Mouse (Mus musculus) limb, embryonic 12.5 days (tissue): Measurements from ENCODE around the gene Idi2. TPM values are rescaled to one million over a fixed set of nuclear protein-coding genes. Genes with fewer than 3 reads are reported as not detected.
"Not testable (repeated sequence)": the region's sequence is repeated elsewhere in the genome, so short reads cannot be mapped to it uniquely, and the experiment has no call there.

Experiments
- ATAC-seq: fragments of 200-750 bp; cut with Nextera tagmentation; 2 replicates; pipeline ENCODE4 v1.8.0; 2017; ENCODE audit warnings: low read depth, moderate TSS enrichment; ENCODE audit not compliant: insufficient number of reproducible peaks, insufficient read depth, low FRiP score, low TSS enrichment
- H3K27ac ChIP-seq: fragments of 300-500 bp; sonication (generic); 2 replicates; pipeline ENCODE4 v1.5.1; 2016; ENCODE audit warnings: mild to moderate bottlenecking, moderate library complexity
- H3K27me3 ChIP-seq: fragments of 300-500 bp; sonication (generic); 2 replicates; pipeline ENCODE4 v1.6.1; 2016; ENCODE audit warnings: mild to moderate bottlenecking, moderate library complexity
- H3K36me3 ChIP-seq: fragments of 300-500 bp; sonication (generic); 2 replicates; pipeline ENCODE4 v1.6.1; 2016; ENCODE audit warnings: mild to moderate bottlenecking, moderate library complexity
- H3K4me1 ChIP-seq: fragments of 300-500 bp; sonication (generic); replicated peaks from 2 replicates; pipeline ENCODE4 v1.6.1; 2016
- H3K4me2 ChIP-seq: fragments of 300-500 bp; sonication (generic); 2 replicates; pipeline ENCODE4 v1.6.1; 2016; ENCODE audit warnings: mild to moderate bottlenecking, moderate library complexity
- H3K4me3 ChIP-seq: fragments of 300-500 bp; sonication (generic); replicated peaks from 2 replicates; pipeline ENCODE4 v1.5.1; 2016; ENCODE audit warnings: mild to moderate bottlenecking
- H3K9ac ChIP-seq: fragments of 300-500 bp; sonication (generic); replicated peaks from 2 replicates; pipeline ENCODE4 v1.6.1; 2016; ENCODE audit warnings: mild to moderate bottlenecking, moderate library complexity
- H3K9me3 ChIP-seq: fragments of 300-500 bp; sonication (generic); 2 replicates; pipeline ENCODE4 v1.6.1; 2016; ENCODE audit warnings: mild to moderate bottlenecking, moderate library complexity
- WGBS: fragments of 180-500 bp; shearing (Covaris S2); methylation state at CpG from one replicate; pipeline ENCODE4 v1.1.7; 2016; 5-methylcytosine and 5-hydroxymethylcytosine counted together
- polyA plus RNA-seq: library from polyadenylated mRNA; unstranded; fragments of >200 nt; fragmentation: Nextera tagmentation; extraction: Ambion mirVana; gene quantifications from 2 replicates; pipeline ENCODE4 v1.2.1, GENCODE M21; 2016

Gene Idi2
- polyA plus RNA-seq, 1 experiment from 2014 or later = not detected

DNA sequence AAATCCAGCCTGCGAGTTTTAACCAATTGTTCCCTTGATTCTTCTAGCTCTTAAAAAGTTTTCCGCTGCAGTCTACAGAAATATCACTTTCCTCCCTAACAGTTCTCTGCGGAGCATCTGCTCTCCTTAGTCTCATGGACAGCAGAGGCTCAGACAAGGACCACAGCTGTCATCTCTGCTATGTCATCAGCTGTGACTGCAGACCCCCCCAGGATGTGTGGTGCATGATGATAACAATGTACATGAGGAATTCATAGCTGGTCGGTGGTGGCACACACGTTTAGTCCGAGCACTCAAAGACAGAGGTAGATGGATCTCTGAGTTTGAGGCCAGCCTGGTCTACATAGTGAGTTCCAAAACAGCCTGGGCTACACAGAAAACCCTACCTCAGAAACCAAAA lies 6.9 kb downstream of the Idi2 start:
- not testable (repeated sequence) for H3K9ac ChIP-seq, H3K4me1 ChIP-seq, H3K4me3 ChIP-seq, H3K4me2 ChIP-seq, H3K27ac ChIP-seq, H3K9me3 ChIP-seq, H3K27me3 ChIP-seq, ATAC-seq, H3K36me3 ChIP-seq
- 95% methylated on average over 5 of the region's 6 CpGs for WGBS

DNA sequence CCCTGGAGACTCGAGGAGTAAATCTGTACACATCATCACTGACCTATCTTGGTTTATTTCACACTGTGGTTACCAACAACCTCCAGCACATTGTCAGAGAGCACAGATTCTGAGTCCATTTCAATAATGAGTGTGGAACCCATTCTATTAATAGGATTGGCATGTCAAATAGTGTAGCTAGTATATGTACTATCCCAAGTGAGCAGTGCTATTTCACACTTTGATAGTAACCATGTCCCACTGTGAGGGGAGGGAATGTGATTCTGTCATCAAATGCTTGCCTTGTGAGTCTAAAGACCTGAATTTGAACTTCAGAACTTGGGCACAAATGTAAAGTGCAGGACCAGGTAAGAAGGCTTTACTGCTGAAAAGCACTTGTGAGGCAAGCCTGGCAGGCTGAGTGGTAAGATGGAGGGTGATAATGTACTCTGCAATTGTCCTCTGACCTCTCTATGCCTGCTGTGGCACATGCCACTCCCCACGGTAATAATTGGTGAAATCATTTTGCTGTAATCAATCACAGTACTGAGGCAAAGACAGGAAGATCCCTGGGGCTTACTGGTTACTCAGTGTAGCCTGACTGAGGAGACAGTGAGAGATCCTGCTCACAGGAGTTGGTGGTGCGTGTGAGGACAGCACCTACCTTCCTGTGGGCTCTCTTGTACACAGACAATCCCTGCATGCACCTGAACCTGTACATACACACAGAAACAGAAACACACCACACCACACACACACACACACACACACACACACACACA lies 8.6 kb downstream of the Idi2 start:
- not testable (repeated sequence) for ATAC-seq, H3K4me3 ChIP-seq, H3K36me3 ChIP-seq, H3K27me3 ChIP-seq, H3K27ac ChIP-seq, H3K4me2 ChIP-seq, H3K9ac ChIP-seq, H3K9me3 ChIP-seq, H3K4me1 ChIP-seq
- 65% methylated on average over 3 of the region's 3 CpGs for WGBS

DNA sequence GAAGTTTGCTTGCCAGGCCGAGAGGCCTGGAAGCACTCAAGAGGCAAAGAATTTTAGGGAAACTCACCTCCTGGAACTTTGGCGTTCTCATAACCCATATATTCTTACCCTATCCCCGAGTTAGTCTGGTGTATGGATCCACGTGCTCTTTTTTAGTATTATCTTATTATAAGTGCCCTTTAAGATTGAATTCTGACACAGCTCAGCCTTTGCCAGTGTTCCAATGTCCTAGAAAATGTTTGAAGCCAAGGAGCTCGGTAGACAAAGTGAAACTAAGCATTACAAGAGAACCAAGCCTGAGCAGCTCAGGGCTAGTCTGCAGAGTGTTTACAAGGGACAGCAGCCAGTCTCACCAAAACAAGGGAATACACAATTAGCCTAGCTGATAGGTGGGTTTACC lies 9.6 kb downstream of the Idi2 start:
- not testable (repeated sequence) for H3K4me3 ChIP-seq, H3K9ac ChIP-seq, ATAC-seq, H3K4me1 ChIP-seq, H3K36me3 ChIP-seq, H3K4me2 ChIP-seq, H3K27ac ChIP-seq, H3K27me3 ChIP-seq, H3K9me3 ChIP-seq
- WGBS = 29% methylated on average over 5 of the region's 5 CpGs

DNA sequence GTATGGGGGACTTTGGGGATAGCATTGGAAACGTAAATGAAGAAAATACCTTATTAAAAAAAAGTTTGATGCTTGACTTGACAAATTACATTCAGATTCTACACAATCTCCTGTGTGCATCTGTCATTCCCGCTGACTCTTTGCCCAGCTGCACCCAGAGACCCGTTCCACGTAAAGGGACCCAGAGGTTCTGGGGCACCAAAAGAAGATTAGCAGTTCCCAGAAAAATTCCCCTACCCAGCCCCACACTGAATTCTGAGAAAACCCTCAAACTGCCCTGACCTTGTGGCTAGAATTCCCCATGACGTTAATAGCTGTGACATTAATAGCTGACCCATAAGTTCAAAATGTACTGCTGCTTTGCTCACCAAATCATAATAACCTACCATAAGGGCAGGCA lies 12.6 kb downstream of the Idi2 start:
- WGBS = 96% methylated on average over 5 of the region's 5 CpGs
- peaks cover 37% of the 10 kb centered on the region for H3K36me3 ChIP-seq
- H3K4me3 ChIP-seq = no peak overlapping the region
- H3K4me2 ChIP-seq = no peak overlapping the region
- H3K4me1 ChIP-seq = no peaks in the 10 kb centered on the region
- no peak for ATAC-seq
- no peak overlapping the region for H3K27ac ChIP-seq
- no peak overlapping the region for H3K9ac ChIP-seq
- peaks cover 3% of the 10 kb centered on the region; the same call in 1 of the 2 replicates for H3K9me3 ChIP-seq
- no peaks in the 10 kb centered on the region for H3K27me3 ChIP-seq

DNA sequence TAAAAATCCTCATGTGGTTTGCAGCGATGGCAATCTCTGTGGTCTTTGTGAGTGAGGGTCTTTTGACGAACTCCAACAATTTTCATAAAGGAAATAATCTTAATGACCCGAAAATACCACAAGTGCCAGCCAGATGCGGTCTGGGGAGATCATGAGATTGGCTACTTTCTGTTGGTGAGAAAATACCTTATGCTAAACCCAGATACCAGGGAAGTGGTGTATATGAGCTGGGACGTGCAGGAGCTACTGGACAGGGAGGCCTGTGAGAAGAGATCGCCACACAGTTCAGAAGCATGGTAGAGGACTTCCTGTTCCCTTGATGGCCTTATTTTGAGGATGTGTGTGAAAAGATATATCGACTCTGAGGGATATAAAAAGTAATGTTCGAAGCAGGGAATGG lies 15.1 kb downstream of the Idi2 start:
- 90% methylated on average over 8 of the region's 8 CpGs for WGBS
- Histone ChIP-seq H3K9me3 (peaks cover 3% of the 10 kb centered on the region; the same call in 1 of the 2 replicates), H3K27me3 (no peaks in the 10 kb centered on the region), H3K4me1 (no peaks in the 10 kb centered on the region), H3K36me3 (peaks cover 55% of the 10 kb centered on the region), H3K4me3 (no peak overlapping the region), H3K9ac (no peak overlapping the region), H3K4me2 (no peak overlapping the region), H3K27ac (no peak overlapping the region)
- no peak for ATAC-seq

DNA sequence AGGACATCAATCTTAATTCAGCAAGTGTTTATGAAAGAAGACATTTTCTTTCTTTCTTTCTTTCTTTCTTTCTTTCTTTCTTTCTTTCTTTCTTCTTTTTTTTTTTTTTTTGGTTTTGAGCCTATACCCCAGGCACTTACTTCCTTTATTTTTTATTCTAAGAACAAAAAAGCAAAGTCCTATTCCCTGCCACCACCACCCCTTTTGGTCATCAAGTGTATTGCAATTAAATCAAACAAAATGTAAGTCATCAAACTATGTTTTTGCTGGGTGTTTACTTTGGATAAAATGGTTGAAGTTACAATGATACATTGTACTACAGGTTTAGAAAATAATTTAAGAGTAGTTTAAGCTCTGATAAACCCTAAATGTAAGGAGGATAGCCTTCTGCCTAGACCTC lies 19.7 kb downstream of the Idi2 start:
- no peak overlapping the region for H3K27ac ChIP-seq
- H3K9me3 ChIP-seq = no peaks in the 10 kb centered on the region
- H3K4me1 ChIP-seq = no peaks in the 10 kb centered on the region
- H3K36me3 ChIP-seq = peaks cover 91% of the 10 kb centered on the region
- no peak overlapping the region for H3K9ac ChIP-seq
- H3K4me3 ChIP-seq = no peak overlapping the region
- H3K4me2 ChIP-seq = no peak overlapping the region
- no peak for ATAC-seq
- H3K27me3 ChIP-seq = no peaks in the 10 kb centered on the region

DNA sequence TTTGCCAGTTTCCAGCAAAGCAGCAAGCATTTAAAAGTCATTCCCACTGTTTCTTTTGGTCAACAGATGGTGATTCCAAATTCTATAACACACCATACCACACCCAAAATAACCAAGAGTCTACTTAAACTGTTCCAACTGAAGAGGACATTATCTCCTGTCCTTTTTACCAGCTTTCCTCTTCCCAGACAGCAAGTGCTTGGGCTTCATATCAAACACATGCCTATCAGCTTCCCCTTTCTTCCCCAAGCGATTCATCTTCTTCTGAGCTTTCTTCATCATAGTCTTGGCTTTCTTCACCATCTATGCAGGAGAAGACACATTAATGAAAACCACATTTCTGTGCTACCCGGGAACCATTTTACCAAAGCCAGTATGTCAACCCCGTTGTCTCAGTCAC lies 20.3 kb downstream of the Idi2 start:
- no peak overlapping the region for H3K4me3 ChIP-seq
- WGBS = 94% methylated on average over 3 of the region's 3 CpGs

DNA sequence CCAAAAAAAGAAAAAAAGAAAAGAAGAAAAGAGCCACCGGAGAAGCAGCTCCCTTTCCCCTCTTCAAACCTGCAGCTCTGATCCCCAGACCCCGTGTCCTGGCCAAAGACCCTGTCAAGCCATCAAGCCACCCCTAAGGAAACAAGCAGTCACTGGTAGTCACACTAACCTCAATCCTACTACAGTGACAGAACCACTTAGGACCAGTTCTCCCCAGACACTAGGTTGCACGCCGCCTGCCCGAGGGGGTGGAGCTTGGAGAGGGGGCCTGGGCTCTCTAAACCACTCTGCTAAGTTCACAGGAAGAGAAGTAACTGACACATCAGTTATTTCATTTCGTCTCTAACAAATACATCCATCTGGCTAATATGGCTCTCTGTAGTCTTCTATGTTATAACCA lies 39.6 kb downstream of the Idi2 start:
- H3K36me3 ChIP-seq = peaks cover 44% of the 10 kb centered on the region
- no peak for ATAC-seq

More for the DNA sequence above, 20.3 kb downstream of the Idi2 start:
- Histone ChIP-seq H3K27me3 (no peaks in the 10 kb centered on the region), H3K9ac (no peak overlapping the region), H3K9me3 (no peaks in the 10 kb centered on the region), H3K4me1 (no peaks in the 10 kb centered on the region), H3K36me3 (peaks cover 91% of the 10 kb centered on the region), H3K4me2 (no peak overlapping the region), H3K27ac (no peak overlapping the region)
- ATAC-seq = no peak

DNA sequence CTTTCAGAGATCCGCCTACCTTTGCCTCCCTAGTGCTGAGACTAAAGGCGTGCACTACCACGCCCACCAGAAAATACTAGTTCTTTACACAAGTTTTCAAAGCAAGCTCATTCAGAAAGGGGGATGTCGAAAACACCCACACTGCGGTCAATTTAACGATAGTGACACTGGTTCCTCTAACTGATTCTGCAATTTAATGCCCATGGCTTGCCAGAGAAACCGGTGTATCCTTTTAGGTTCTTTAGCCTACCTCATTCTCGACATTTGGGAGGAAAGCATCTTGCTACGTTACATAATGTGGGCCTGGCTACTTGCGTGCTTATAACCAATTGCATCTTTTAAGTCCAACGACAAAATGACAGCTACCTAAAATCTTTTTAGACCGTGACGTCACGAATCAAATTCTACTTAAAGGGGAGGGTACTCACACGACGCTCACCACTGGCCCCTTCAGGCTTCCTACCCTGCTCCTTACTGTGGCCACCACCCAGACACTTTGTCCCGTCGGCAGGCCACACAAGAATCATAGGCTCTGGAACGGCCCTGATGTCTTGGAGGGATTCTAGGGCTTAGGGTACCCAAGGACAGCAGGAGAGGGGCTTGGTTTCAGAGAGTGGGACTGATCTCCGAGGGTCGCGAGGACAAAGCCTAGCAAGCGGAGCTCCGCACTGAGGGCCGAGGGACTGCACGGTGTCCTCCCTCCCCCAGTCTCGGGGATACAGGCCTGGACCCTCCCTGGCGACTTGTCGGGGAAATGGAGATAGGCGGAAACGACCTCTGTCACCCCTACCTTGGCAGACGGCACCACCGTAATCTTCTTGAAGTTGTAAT lies 42.7 kb downstream of the Idi2 start:
- peak overlapping the region; percentile 50 for H3K27ac ChIP-seq
- WGBS = 4% methylated on average over 33 of the region's 33 CpGs

More for the DNA sequence above, 39.6 kb downstream of the Idi2 start:
- Histone ChIP-seq H3K27me3 (no peaks in the 10 kb centered on the region), H3K4me1 (peaks cover 12% of the 10 kb centered on the region), H3K27ac (no peak overlapping the region), H3K4me2 (no peak overlapping the region), H3K9ac (no peak overlapping the region), H3K9me3 (no peaks in the 10 kb centered on the region), H3K4me3 (no peak overlapping the region)
- WGBS = 94% methylated on average over 6 of the region's 6 CpGs

DNA sequence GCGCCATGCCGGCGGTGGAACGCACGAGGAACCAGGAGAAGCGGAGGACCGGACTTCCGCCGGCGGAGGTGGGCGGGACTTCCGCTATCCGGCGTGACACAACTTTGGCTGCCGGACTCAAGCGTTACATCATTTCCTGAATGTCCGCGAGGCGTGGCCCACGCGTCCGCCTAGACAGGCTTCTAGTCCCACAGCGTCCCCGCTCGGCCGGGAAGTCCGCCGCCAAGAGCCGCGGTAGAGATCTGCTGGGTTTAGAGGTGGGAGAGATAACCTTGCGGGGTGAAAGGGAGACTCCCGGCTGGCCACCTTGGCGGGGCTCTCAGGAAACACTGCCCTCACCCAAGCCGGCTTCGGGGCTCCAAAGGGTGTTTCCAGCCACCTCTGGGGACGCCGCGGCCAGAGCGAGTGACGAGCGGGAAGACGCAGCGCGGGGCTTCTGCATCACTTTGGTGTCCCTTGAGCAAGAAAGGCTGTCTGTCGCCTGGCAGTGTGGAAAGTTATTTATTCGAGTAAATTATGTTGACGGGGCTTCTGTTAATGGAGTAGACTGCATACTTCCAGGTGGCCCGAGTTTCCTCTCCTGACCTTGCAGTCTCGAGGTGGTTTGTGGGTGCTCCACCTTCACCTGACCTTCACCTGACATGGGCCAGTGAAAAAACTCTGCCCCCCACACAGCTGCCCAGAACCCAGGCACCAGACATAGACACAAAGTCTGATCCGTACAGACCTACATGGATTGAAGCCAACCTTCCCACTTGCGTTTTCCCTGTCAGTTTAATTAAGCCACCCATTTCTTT lies 43.5 kb downstream of the Idi2 start, which contains the start of gene Gtpbp4:
Gene Gtpbp4 (minus strand): TSS at position 94 of the 797 bp plus-strand sequence.
- Histone ChIP-seq H3K4me1 (peaks cover 12% of the 10 kb centered on the region), H3K9me3 (no peaks in the 10 kb centered on the region), H3K27ac (peak within 1 kb of the TSS; percentile 74), H3K4me3 (peak within 1 kb of the TSS; percentile 95), H3K27me3 (no peaks in the 10 kb centered on the region), H3K36me3 (peaks cover 7% of the 10 kb centered on the region; the same call in 1 of the 2 replicates), H3K9ac (peak within 1 kb of the TSS; percentile 83), H3K4me2 (peak within 1 kb of the TSS; percentile 90)
- 1% methylated on average over 51 of the region's 51 CpGs for WGBS
- ATAC-seq = peak; percentile 96

More for the DNA sequence above, 42.7 kb downstream of the Idi2 start:
- H3K9ac ChIP-seq = peak overlapping the region; percentile 75
- H3K4me2 ChIP-seq = peak overlapping the region; percentile 90
- H3K36me3 ChIP-seq = peaks cover 14% of the 10 kb centered on the region
- no peaks in the 10 kb centered on the region for H3K9me3 ChIP-seq
- ATAC-seq = peak; percentile 79
- peak overlapping the region; percentile 95 for H3K4me3 ChIP-seq
- peaks cover 12% of the 10 kb centered on the region for H3K4me1 ChIP-seq
- H3K27me3 ChIP-seq = no peaks in the 10 kb centered on the region

DNA sequence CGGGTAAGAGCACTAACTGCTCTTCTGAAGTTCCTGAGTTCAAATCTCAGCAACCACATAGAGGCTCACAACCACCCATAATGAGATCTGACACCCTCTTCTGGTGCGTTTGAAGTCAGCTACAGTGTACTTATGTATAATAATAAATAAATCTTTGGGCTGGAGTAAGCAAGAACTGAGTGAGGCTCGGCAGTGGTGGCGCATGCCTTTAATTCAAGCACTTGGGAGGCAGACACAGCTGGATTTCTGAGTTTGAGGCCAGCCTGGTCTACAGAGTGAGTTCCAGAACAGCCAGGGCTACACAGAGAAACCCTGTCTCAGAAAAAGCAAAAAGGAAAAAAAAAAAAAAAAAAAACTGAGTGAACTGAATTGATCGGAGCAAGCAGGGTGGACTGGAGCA lies 44.6 kb downstream of the Idi2 start:
- WGBS = 86% methylated on average over 5 of the region's 5 CpGs
- H3K9me3 ChIP-seq, H3K27me3 ChIP-seq, H3K4me2 ChIP-seq, ATAC-seq, H3K4me3 ChIP-seq, H3K36me3 ChIP-seq, H3K27ac ChIP-seq, H3K9ac ChIP-seq: not testable (repeated sequence)
- peaks cover 12% of the 10 kb centered on the region for H3K4me1 ChIP-seq
